Mouse (Mus musculus) Patski (cell line): Measurements from ENCODE around the gene Btbd7. TPM values are rescaled to one million over a fixed set of nuclear protein-coding genes. Genes with fewer than 3 reads are reported as not detected.

Experiments used
- ATAC-seq: fragments of 100-300 bp; one replicate; pipeline ENCODE4 v1.8.0; 2021
- CTCF ChIA-PET: fragments of 350-600 bp; sonication (Branson Sonifier 250); formaldehyde crosslinking; loops from one replicate; lab custom pipeline; 2022; ENCODE audit warnings: inconsistent platforms; lab: Charles Lee
- POLR2A ChIA-PET: fragments of 350-600 bp; sonication (Branson Sonifier 250); formaldehyde crosslinking; loops from one replicate; lab custom pipeline; 2022; ENCODE audit warnings: antibody characterized with exemption, inconsistent platforms; lab: Charles Lee
- DNase-seq: peaks from one replicate; pipeline ENCODE4 v3.0.0-alpha.2; 2011; ENCODE audit warnings: low read depth, low spot score
- H3K27me3 ChIP-seq: fragments of 371-371 bp; one replicate; pipeline ENCODE4 v1.5.1; 2021
- CTCF ChIP-seq: fragments of 100-300 bp; IDR thresholded peaks from one replicate; pipeline ENCODE4 v1.5.1; 2021
- in situ Hi-C: fragments of 300-500 bp; cut with MboI; formaldehyde crosslinking; loops from 3 replicates; pipeline ENCODE4 v1.11.1; 2018; ENCODE audit warnings: low pct_unique_long_range_greater_than_20kb, mixed read lengths
- polyA plus RNA-seq: library from polyadenylated mRNA; unstranded; gene quantifications from one replicate; pipeline ENCODE4 v1.2.3, GENCODE M21; 2021

Gene Btbd7
- polyA plus RNA-seq, 1 experiment from 2014 or later: 29.2 TPM

- CTCF ChIA-PET: interaction anchor here (0.5 kb wide), 1 partner anchor 10 kb away, joined by 3 read pairs; no protein-coding TSS in a partner anchor
- H3K27me3 ChIP-seq: no peaks in the 10 kb centered on the region
- DNase-seq (no peak), ATAC-seq (no peak)
- no peak for TF ChIP-seq CTCF
- POLR2A ChIA-PET: no interaction called here
- in situ Hi-C loops: loop anchor here (25.0 kb wide), 1 partner anchor 772 kb away; the partner anchor contains the start of gene Cpsf2
Measured at GRCm38 (mm10) chr12:102758936-102759335, 119.3 kb downstream of the Btbd7 start.

DNA sequence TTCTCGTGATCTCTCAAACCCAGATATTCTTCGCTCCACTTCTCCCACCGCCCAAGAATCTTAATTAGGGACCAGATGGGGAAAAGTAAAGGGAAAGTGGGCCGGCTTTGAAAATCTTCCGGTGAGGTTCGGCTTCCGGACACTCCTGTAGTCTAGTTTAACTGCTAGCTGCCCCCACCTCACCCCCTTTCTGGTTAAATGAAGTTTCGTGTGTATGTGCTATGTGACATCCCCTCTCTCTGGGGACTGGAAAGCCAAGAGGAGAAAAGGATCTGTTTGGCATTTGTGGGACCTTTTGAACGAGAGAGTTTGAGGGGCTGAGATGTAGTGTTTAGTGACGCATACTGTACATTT is 119.9 kb downstream of the Btbd7 start, which contains the start of gene Gm20604:
Gene Gm20604, minus strand, starts transcription at position 270 of the 354 bp plus-strand sequence.
- no peak for TF ChIP-seq CTCF
- CTCF ChIA-PET: interaction anchor here (0.5 kb wide), 1 partner anchor 11 kb away, joined by 3 read pairs; no protein-coding TSS in a partner anchor
- in situ Hi-C loops: loop anchor here (25.0 kb wide), 1 partner anchor 771 kb away; the partner anchor contains the start of gene Cpsf2
- ATAC-seq (no peak), DNase-seq (no peak)
- no peaks in the 10 kb centered on the region for H3K27me3 ChIP-seq
- POLR2A ChIA-PET: no interaction called here

DNA sequence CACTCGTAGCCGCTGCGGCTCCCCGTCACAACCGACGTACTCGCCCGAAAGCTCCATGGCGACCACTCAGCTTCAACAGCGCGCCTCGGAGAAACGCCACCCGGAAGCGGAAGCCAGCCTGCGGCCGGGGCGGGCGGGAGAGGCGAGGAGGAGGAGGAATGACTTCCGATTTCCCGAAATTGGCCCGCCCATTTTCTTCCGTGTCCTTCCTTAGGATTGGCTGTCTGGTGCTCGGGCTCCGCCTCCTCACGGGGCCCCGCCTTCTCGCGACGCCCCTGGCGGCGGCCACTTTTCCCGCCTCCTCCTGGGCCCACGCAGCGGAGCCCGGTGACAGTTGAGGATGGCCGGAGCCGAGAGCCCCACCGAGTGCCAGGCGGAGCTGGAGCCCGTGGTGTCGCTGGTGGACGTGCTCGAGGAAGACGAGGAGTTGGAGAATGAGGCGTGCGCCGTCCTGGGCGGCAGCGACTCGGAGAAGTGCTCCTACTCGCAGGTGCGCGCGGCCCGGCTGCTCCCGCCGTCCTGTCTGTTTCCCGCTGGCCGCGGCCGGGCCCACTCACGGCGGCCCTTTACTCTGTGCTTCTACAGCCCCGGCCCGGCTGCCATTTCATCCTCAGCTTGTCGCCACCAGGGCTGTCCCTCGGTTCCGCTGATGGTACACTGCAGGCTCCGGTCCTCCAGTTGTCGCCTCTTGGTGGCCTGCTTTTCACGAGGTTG is 120.4 kb downstream of the Btbd7 start, which contains the start of the genes Gm28051, Gon7 and Ubr7:
Gene Gm28051, minus strand, starts transcription at position 77 of the 714 bp plus-strand sequence.
Gene Gon7, minus strand, starts transcription at position 115 of the 714 bp plus-strand sequence.
Gene Ubr7, plus strand, starts transcription at position 279 of the 714 bp plus-strand sequence.
- POLR2A ChIA-PET: no interaction called here
- ATAC-seq: peak; percentile 94
- peak; percentile 63 for TF ChIP-seq CTCF
- CTCF ChIA-PET: no interaction called here
- in situ Hi-C loops: loop anchor here (25.0 kb wide), 1 partner anchor 771 kb away; the partner anchor contains the start of gene Cpsf2
- no peaks in the 10 kb centered on the region for H3K27me3 ChIP-seq
- DNase-seq: peak; percentile 76

DNA sequence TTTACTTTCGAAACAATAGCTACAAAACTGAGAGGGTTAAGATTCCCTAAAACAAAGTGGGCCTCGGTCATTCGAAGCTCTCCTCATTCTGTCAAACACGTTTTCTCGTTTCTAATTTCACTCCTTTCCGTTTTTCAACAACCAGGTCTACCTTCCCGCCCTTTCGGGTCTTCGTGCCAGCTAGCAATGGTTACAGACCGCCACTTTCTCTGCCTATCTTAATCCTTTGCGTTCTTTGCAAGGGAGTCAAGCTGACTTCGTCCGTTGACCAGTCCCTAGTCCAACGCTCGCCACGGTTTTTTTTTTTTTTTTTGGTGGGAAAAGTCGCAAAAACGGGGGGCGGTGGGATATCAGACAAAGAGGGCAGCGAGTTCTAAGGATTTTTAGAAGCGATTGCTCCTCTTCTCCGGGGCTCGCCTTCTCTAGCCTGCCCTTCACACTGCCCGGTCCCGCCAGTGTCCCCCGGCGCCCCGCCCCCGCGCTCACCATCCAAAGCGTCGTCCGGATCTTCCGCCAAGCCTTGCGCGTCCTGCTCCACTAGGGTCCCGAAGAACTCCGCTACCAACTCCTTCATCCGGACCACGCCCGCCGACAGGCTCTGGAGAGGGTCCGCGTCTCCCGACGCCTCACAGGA is 121.1 kb downstream of the Btbd7 start:
- TF ChIP-seq CTCF: no peak
- H3K27me3 ChIP-seq: no peaks in the 10 kb centered on the region
- CTCF ChIA-PET: no interaction called here
- peak; percentile 81 for ATAC-seq
- POLR2A ChIA-PET: no interaction called here
- no peak for DNase-seq
- in situ Hi-C loops: loop anchor here (25.0 kb wide), 1 partner anchor 770 kb away; the partner anchor contains the start of gene Cpsf2

DNA sequence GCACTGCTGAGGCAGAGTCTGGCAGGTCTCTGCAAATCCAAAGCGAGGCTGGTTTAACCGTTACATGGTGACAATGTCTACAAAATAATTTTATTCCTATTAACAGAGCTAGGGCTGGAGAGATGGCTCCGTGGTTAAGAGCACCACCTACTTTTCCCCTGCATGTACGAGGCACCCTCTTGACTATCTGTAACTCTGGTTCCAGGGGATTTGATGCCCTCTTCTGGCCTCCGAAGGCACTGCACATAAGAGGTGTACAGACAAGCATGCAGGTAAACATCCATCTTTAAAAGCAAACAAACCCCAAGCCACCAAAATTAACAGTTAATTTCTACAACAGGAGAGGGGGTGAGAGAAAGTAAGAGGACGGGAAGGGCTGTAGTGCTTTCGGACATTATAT is 122.0 kb downstream of the Btbd7 start:
- H3K27me3 ChIP-seq: no peaks in the 10 kb centered on the region
- no peak for ATAC-seq
- in situ Hi-C loops: loop anchor here (25.0 kb wide), 1 partner anchor 769 kb away; the partner anchor contains the start of gene Cpsf2
- no peak for DNase-seq
- POLR2A ChIA-PET: interaction anchor here (1.2 kb wide), 1 partner anchor 16 kb away, joined by 4 read pairs; no protein-coding TSS in a partner anchor
- peak; percentile 67 for TF ChIP-seq CTCF
- CTCF ChIA-PET: interaction anchor here (1.3 kb wide), 1 partner anchor 17 kb away, joined by 3 read pairs; no protein-coding TSS in a partner anchor

DNA sequence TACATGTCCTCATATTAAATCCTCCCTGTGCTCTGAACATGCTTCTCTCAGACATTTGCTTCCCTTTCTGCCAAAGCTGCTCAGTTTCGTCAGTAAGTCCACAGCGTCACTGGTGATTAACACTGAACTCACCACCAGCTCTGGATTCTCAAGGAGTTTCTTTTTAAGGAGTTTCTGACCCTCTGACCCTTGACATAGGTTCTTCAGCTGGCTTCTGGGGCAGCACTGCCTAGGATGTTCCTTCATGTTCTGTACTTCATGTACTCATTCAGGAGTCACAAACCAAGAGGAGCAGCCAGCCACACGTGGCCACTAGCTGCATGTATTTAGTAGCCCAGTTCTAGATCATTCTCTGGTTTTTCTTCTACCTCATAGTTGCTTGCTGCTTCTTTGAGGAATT is 130.0 kb downstream of the Btbd7 start:
- POLR2A ChIA-PET: no interaction called here
- no peak for DNase-seq
- CTCF ChIA-PET: no interaction called here
- in situ Hi-C loops: no loop called here
- H3K27me3 ChIP-seq: no peaks in the 10 kb centered on the region
- ATAC-seq: no peak
- no peak for TF ChIP-seq CTCF

DNA sequence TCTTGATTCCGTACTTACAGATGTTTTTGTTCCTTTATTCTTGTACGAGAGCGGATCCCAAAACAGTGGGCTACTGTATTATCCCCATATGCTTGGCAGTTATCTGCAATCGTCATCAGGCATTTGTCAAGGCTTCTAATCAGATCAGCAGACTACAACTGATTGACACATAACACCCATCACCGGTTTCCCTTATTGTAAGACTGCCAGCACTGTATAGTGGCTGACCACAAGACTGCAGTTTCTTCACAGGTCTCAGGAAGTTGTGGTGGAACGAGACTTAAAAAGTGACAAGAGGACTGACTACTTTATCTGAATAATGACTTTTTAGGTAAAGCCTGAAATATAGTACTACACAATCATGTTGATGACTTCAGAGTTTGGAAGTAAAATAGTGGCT is 133.4 kb downstream of the Btbd7 start:
- POLR2A ChIA-PET: no interaction called here
- no peaks in the 10 kb centered on the region for H3K27me3 ChIP-seq
- CTCF ChIA-PET: no interaction called here
- ATAC-seq: no peak
- in situ Hi-C loops: no loop called here
- no peak for DNase-seq
- no peak for TF ChIP-seq CTCF

DNA sequence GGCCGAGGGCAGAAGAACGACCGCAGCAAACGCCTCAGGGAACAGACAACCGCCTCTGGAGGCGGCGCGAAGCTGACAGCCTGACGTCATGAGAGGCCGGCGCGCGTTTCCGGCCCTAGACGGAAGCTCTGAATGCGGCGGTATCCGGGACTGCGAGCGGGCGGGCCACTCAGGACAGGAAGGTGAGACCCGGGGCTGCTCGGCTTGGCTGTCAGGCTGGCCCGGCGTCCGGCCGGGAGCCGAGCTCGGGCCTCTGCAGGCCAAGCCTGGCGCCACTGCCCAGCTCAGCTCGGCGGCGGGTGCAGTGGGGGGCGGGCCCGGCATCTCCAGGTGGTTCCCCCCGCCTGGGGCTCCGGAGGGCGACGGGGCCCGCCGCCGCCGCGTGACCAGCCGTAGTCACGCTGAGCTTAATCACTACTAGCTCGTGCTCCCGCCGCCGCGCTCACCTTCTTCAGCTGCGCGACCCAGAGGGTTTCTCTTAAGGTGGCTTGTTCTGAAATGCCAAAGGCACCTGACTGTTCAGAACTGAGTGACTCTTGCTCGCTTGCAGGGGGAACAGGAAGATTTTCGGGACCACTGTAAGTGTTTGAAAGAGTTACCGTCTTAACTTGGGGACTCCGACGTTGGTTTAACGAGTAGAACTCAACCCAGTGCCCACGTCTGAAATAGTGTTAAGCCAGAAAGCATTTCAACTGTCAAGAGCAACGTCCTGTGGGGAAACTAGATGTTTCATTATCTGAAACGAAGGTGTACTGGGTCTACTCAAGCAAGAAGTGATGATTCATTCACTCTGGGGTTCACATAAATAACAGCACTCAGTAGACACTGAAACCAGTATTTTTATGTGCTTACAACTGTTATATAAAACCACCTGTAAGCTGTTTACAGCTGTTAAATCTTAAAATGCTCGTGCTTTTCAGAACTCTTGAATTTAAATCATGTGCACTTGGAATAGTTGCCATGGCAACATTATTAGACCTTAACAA is 134.4 kb downstream of the Btbd7 start, which contains the start of the genes Moap1 and Tmem251:
Gene Moap1, minus strand, starts transcription at position 73 of the 986 bp plus-strand sequence.
Gene Tmem251, plus strand, starts transcription at position 174 of the 986 bp plus-strand sequence.
- H3K27me3 ChIP-seq: no peaks in the 10 kb centered on the region
- in situ Hi-C loops: no loop called here
- no peak for DNase-seq
- ChIA-PET CTCF (no interaction called here), POLR2A (no interaction called here)
- peak; percentile 95 for ATAC-seq
- TF ChIP-seq CTCF: no peak

- TF ChIP-seq CTCF: no peak
- no peaks in the 10 kb centered on the region for H3K27me3 ChIP-seq
- DNase-seq (no peak), ATAC-seq (peak; percentile 3)
- in situ Hi-C loops: no loop called here
- POLR2A ChIA-PET: no interaction called here
- CTCF ChIA-PET: no interaction called here
Measured at GRCm38 (mm10) chr12:102743036-102743588, 135.2 kb downstream of the Btbd7 start.
